Mouse (Mus musculus) lung, adult 2 months (tissue): ENCODE measurements around the gene Agpat4. TPM values are rescaled to one million over a fixed set of nuclear protein-coding genes. Genes with fewer than 3 reads are reported as not detected.

Experiments
- DNase-seq: peaks from one replicate; pipeline ENCODE4 v3.0.0; 2022
- H3K4me1 ChIP-seq: fragments of 200-500 bp; 2 replicates; pipeline ENCODE4 v1.6.1; 2011; ENCODE audit warnings: low read length; ENCODE audit not compliant: control insufficient read depth, insufficient read depth
- H3K4me3 ChIP-seq: fragments of 200-500 bp; replicated peaks from 2 replicates; pipeline ENCODE3; 2011; ENCODE audit warnings: low read depth, mild to moderate bottlenecking, control low read depth, low read length; ENCODE audit errors: extremely low read depth
- CTCF ChIP-seq: fragments of 200-500 bp; IDR thresholded peaks from 2 replicates; pipeline ENCODE4 v1.5.1; 2011; ENCODE audit warnings: mild to moderate bottlenecking, low read length, control low read depth; ENCODE audit not compliant: insufficient read depth
- POLR2A ChIP-seq: fragments of 200-500 bp; IDR thresholded peaks from 2 replicates; pipeline ENCODE4 v1.6.1; 2011; ENCODE audit warnings: low read depth, mild to moderate bottlenecking, control low read depth, low read length, borderline replicate concordance; ENCODE audit errors: extremely low read depth
- WGBS: fragments of 180-500 bp; shearing (Covaris S2); methylation state at CpG from one replicate; pipeline ENCODE4 v1.1.7; 2018; 5-methylcytosine and 5-hydroxymethylcytosine counted together
- polyA plus RNA-seq: library from polyadenylated mRNA; depleted of rRNA; stranded (reverse); fragments of >200 nt; gene quantifications from 2 replicates; pipeline ENCODE4 v1.2.3, GENCODE M21; 2012

The Agpat4 gene
- polyA plus RNA-seq, 1 experiment: 50.7 TPM

DNA sequence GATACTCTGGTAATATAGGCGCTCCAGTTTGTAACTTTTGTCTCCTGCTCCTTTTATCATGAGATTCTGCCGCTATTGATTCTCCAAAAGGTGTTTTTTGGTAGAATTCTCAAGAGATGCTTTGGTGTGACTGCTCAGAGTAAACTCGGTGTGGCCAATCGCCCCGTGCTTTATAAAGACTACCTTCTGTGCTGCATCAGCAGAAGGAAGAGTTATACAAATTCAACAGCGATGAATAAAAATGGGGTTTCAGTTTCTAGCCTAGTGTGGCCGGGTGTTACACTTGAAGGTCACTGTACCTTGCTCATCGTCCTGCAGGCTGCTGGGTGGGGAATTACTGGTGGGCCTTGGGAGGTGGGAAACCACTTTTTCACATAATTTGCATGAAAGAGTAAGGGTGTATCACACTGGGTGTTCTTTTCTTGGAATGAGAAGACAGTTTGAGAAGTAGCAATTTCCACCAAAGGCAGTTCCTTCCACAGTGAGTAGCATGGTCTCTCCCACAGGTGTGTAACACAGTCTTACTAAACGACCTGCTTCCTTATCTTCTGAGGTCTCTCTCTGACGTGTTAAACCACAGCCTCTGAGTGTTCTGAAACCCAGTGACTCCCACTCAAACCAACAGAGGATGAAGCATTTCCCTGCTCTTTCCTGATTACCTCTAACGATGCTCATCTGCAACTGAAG is 46.6 kb downstream of the Agpat4 start:
- TF ChIP-seq CTCF (no peak), POLR2A (no peak)
- DNase-seq: no peak
- H3K4me1 ChIP-seq: peaks cover 23% of the 10 kb centered on the region
- WGBS: 80% methylated on average over 11 of the region's 11 CpGs
- H3K4me3 ChIP-seq: no peak overlapping the region

DNA sequence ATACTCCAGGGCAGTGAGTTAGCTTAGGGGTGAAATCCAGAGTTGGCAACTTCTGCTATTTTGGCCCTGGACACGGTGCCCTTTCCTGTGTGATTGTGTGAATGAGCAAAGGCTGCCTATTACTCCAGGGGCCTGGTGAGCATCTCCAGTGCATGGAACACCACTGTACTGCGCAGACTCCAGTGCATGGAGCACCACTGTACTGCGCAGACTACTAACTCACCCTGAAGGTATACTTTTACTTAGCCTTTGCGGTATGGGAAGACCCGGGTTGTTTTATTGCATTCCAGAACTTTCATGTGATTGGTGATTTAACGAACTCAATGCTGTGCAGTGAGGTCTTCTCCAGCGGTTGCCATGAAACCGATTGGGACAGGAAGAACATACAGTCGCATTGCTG is 47.2 kb downstream of the Agpat4 start:
- peaks cover 26% of the 10 kb centered on the region for H3K4me1 ChIP-seq
- 90% methylated on average over 9 of the region's 9 CpGs for WGBS
- no peak overlapping the region for H3K4me3 ChIP-seq
- DNase-seq: no peak
- TF ChIP-seq CTCF (no peak), POLR2A (no peak)

DNA sequence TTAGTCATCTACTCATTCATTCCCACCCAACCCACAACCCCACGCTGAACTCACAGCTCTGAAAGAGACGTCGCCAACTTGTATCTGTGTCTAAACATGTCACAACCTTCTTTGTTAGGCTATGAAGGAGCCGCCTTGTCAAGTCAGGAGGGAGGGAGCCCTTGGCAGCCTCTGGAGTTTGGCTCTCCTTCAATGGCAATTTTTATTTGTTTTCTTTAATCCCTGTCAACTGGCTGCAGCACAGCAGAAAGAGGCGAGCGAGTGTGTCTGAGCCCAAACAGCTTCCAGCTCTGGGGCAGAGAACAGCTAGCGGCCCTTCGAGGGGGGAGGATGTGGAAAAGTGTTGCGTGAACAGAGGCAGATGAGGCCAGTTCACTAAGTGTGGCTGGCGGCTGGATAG is 50.0 kb downstream of the Agpat4 start:
- TF ChIP-seq CTCF (no peak), POLR2A (no peak)
- H3K4me1 ChIP-seq: peaks cover 25% of the 10 kb centered on the region
- 16% methylated on average over 10 of the region's 10 CpGs for WGBS
- no peak overlapping the region for H3K4me3 ChIP-seq
- DNase-seq: peak; percentile 48

DNA sequence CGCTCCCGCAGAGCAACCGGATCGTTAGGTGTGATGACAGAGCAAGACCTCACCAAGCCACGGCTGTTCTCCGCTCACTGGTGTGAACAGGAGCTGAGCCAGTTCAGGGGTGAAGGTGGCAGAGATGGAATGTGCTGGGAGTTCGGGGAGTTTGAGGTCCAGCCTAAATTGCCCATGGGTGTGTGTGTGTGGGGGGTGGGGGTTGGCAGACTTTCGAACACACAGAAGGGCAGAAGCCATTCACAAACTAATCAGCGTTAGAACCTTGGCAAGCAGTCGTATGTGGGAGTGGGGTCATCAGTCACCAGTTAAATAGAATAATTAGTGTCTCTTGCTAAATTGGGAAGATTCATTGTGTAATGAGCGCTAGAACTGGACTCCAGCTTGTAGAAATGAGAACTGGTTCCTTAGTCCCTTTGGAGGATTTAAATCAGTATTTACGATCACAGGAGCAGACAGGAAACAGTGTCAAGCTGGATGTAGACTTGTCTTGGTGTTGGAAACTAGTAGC is 50.9 kb downstream of the Agpat4 start:
- no peak for DNase-seq
- Histone ChIP-seq H3K4me3 (no peak overlapping the region), H3K4me1 (peaks cover 29% of the 10 kb centered on the region)
- TF ChIP-seq POLR2A: no peak
- no peak for TF ChIP-seq CTCF
- WGBS: 52% methylated on average over 12 of the region's 12 CpGs

DNA sequence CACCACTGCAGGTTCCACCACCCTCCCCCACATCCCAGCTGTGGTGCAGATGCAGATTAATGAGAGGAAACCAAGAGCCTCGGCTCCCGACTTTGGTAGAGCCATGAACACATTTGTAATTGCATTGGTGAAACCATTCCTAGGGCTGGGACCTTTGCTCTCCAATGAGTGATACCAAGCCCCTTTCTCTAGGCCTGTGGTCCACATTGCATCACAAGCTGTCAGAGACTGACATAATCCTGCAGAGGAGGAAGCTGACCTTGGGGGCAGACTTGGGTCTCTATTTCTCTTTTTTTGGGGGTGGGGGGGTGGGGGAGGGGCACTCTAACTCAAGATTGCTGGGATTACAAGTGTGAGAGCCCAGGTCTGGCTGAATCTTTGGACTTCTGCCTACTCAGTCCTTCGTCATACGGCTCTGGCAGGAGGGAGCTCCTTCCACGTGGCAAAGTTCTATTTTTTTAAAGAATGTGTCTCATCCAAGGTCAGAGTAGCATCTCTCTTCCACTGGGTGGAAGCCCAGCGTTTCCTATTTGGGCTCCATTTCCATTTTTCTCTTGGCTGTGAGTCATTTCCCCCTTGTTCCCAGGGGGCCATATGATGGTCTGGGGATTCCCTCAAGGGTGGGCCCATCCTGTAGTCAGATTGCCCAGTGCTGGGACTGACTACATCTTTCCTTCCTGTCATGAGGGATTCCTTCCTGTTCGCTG is 52.4 kb downstream of the Agpat4 start:
- no peak for TF ChIP-seq POLR2A
- no peak for TF ChIP-seq CTCF
- Histone ChIP-seq H3K4me1 (peaks cover 34% of the 10 kb centered on the region), H3K4me3 (no peak overlapping the region)
- DNase-seq: no peak
- 31% methylated on average over 7 of the region's 7 CpGs for WGBS

DNA sequence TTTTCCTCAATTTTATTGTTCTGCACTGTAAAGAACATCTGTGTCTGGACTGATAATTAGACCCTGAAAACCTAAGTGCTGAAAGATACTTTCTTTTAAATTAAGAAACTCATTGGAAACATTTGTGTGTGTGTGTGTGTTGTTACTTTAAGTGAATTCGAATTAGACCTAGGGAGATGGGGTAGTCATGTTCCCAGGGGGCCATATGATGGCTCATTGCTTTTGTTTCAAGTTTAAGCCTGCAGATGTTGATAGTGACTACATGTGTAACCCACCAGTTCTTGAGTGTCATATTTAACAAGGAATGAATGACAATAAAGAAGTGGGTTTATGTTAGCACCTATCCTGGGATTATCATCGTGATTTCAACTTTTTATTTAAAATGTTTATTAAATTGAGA is 53.2 kb downstream of the Agpat4 start:
- no peak overlapping the region for H3K4me3 ChIP-seq
- 62% methylated on average over 2 of the region's 2 CpGs for WGBS
- H3K4me1 ChIP-seq: peaks cover 34% of the 10 kb centered on the region
- no peak for DNase-seq
- TF ChIP-seq CTCF: no peak
- no peak for TF ChIP-seq POLR2A

DNA sequence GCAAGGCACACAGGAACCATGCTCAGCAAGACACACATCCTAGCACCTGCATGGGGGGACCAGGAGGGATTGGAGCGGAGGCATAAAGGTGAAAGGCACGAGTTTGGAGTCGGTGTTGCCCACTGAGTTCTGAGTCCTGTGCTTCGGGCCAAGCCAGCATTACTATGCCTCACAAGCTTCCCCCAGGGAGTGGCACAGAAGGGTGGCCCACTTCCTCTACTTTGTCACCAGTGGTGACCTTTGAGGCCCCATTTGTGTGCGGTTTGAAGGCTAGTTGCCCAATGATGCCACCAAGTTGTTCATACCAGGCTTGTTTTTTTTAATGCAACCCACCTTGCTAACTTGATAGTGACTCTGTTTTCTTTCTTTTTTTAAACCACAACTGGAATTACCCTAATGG is 55.7 kb downstream of the Agpat4 start:
- TF ChIP-seq POLR2A (no peak), CTCF (no peak)
- 88% methylated on average over 5 of the region's 5 CpGs for WGBS
- no peak for DNase-seq
- no peak overlapping the region for H3K4me3 ChIP-seq
- peaks cover 21% of the 10 kb centered on the region for H3K4me1 ChIP-seq

DNA sequence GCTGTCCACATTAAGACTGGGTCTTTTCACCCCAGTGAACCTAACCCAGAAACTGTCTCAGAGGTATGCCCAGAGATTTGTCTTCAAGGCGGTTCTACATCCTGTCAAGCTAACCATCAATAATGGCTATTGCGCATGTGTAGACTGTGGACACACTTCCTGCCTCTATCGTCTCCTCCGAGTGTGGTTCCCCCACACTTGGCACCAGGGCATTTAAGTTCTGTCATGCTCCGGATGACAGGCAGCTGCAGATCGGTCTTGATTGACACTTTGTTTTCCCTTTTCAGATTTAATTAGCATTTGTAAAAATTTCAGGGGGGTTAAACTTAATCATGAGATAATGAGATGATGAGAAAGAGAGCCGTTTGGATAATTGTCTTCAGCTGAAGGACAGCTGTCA is 56.4 kb downstream of the Agpat4 start:
- TF ChIP-seq POLR2A (no peak), CTCF (no peak)
- WGBS: 58% methylated on average over 7 of the region's 7 CpGs
- no peak for DNase-seq

DNA sequence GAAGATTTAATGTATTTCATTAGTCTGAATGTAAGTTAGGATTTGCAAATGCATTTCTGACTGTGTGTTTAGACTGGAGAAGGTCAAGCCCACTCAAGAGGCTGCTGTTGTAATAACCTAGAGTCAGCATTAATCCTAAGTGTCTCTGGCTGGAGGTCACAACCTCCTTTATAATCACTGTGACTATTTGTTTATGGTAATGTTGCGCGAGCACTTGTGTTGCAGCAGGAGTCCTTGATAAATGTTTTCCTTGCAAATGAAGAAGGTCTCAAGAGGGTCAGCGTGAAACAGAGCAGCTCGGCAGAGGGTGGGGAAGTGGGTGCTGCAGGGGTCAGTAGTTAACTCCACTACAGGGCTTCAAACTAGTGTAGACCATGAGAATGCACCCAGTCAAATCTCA is 57.1 kb downstream of the Agpat4 start:
- TF ChIP-seq POLR2A (no peak), CTCF (no peak)
- H3K4me3 ChIP-seq: no peak overlapping the region
- H3K4me1 ChIP-seq: peaks cover 10% of the 10 kb centered on the region
- WGBS: 40% methylated on average over 4 of the region's 4 CpGs
- DNase-seq: no peak

More for the DNA sequence above, 56.4 kb downstream of the Agpat4 start:
- H3K4me1 ChIP-seq: peaks cover 16% of the 10 kb centered on the region
- H3K4me3 ChIP-seq: no peak overlapping the region

DNA sequence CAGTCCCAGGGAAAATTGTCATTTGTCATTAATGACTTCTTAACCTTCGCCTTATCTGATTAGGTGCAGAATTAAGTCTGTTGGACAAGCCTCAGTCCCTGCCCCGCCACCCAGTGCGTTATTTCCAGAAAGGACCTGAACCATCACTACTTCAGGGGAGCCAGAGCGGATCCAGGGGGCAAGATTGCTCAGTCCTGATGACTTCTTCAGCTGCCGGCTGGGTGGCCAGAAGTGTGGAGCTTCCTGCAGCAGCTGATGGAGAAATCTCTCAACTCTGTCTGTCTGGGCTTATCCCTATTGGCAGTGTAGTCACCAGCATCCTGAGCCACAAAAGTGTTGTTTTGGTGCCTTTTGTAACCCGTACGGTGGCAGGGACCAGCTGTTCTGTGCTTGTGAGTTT is 60.8 kb downstream of the Agpat4 start:
- DNase-seq: no peak
- H3K4me3 ChIP-seq: no peak overlapping the region
- 76% methylated on average over 7 of the region's 7 CpGs for WGBS
- TF ChIP-seq POLR2A (no peak), CTCF (no peak)
- H3K4me1 ChIP-seq: peaks cover 5% of the 10 kb centered on the region
